Mouse (Mus musculus) intestine, postnatal 0 days (tissue): ENCODE measurements around the gene Ccdc58. TPM values are rescaled to one million over a fixed set of nuclear protein-coding genes. Genes with fewer than 3 reads are reported as not detected.
"Not testable (repeated sequence)": the region's sequence is repeated elsewhere in the genome, so short reads cannot be mapped to it uniquely, and the experiment has no call there.

Source experiments
- ATAC-seq: fragments of 200-750 bp; cut with Nextera tagmentation; 2 replicates; pipeline ENCODE4 v1.8.0; 2017; ENCODE audit warnings: mild to moderate bottlenecking, moderate TSS enrichment, moderate library complexity
- H3K27ac ChIP-seq: fragments of 300-500 bp; sonication (generic); 2 replicates; pipeline ENCODE4 v1.5.1; 2014; ENCODE audit warnings: mild to moderate bottlenecking, low read depth, low read length, moderate library complexity
- H3K27me3 ChIP-seq: fragments of 300-500 bp; sonication (generic); replicated peaks from 2 replicates; pipeline ENCODE4 v1.6.1; 2014; ENCODE audit warnings: low read length, mixed read lengths; ENCODE audit not compliant: control insufficient read depth, insufficient read depth
- H3K36me3 ChIP-seq: fragments of 300-500 bp; sonication (generic); 2 replicates; pipeline ENCODE4 v1.6.1; 2014; ENCODE audit warnings: mild to moderate bottlenecking, moderate library complexity; ENCODE audit not compliant: control insufficient read depth, insufficient read depth
- H3K4me1 ChIP-seq: fragments of 300-500 bp; sonication (generic); replicated peaks from 2 replicates; pipeline ENCODE4 v1.6.1; 2014; ENCODE audit warnings: antibody characterized with exemption, low read length, mixed read lengths; ENCODE audit not compliant: control insufficient read depth, insufficient read depth
- H3K4me2 ChIP-seq: fragments of 300-500 bp; sonication (generic); replicated peaks from 2 replicates; pipeline ENCODE4 v1.6.1; 2014; ENCODE audit warnings: low read depth, mild to moderate bottlenecking, moderate library complexity
- H3K4me3 ChIP-seq: fragments of 300-500 bp; sonication (generic); 2 replicates; pipeline ENCODE4 v1.5.1; 2014; ENCODE audit warnings: low read depth, low read length
- H3K9ac ChIP-seq: fragments of 300-500 bp; sonication (generic); 2 replicates; pipeline ENCODE4 v1.6.1; 2014; ENCODE audit warnings: mild to moderate bottlenecking, low read depth, low read length
- H3K9me3 ChIP-seq: fragments of 300-500 bp; sonication (generic); 2 replicates; pipeline ENCODE4 v1.6.1; 2016; ENCODE audit warnings: mixed run types; ENCODE audit not compliant: control insufficient read depth
- CTCF ChIP-seq: sonication (generic); IDR thresholded peaks from 2 replicates; pipeline ENCODE4 v1.5.1; 2016; ENCODE audit warnings: low read depth, mild to moderate bottlenecking, control low read depth, antibody characterized with exemption, moderate library complexity
- WGBS: fragments of 180-500 bp; shearing (Covaris S2); extraction: QIAGEN DNeasy Blood & Tissue Kit; methylation state at CpG from one replicate; pipeline ENCODE4 v1.1.7; 2014; 5-methylcytosine and 5-hydroxymethylcytosine counted together
- polyA plus RNA-seq: library from polyadenylated mRNA; unstranded; fragments of >200 nt; fragmentation: Nextera tagmentation; extraction: Ambion mirVana; gene quantifications from 2 replicates; pipeline ENCODE4 v1.2.1, GENCODE M21; 2015

Gene Ccdc58
- 64.6 and 65.2 TPM in 2 replicates for polyA plus RNA-seq

GRCm38 (mm10) chr16:36071450-36072379 lies at the start of gene Ccdc58, which contains the start of gene Fam162a:
TSS of gene Ccdc58 (plus strand) at chr16:36071685.
TSS of gene Fam162a (minus strand) at chr16:36071594.
- Histone ChIP-seq H3K36me3 (no peaks in the 10 kb centered on the region), H3K9ac (peak within 1 kb of the TSS; percentile 76), H3K27ac (peak within 1 kb of the TSS; percentile 96), H3K4me2 (peak within 1 kb of the TSS; percentile 74), H3K4me1 (0 out of 2 replicates have a peak, but pooled peaks cover 6% of the 10 kb centered on the region), H3K27me3 (no peaks in the 10 kb centered on the region), H3K4me3 (peak within 1 kb of the TSS; percentile 89), H3K9me3 (no peaks in the 10 kb centered on the region)
- WGBS, result under 1% methylated on average over 69 of the region's 81 CpGs
- peak; percentile 36 for TF ChIP-seq CTCF
- peak; percentile 85 for ATAC-seq

GRCm38 (mm10) chr16:36028120-36028519 lies 43.4 kb upstream of the Ccdc58 start:
- not testable (repeated sequence) for H3K9ac ChIP-seq, H3K4me2 ChIP-seq, H3K9me3 ChIP-seq, H3K4me3 ChIP-seq, H3K27ac ChIP-seq, H3K27me3 ChIP-seq, ATAC-seq, H3K4me1 ChIP-seq
- WGBS, result 69% methylated on average over 1 of the region's 2 CpGs
- H3K36me3 ChIP-seq, result peaks cover 39% of the 10 kb centered on the region

- H3K36me3 ChIP-seq, result peaks cover 23% of the 10 kb centered on the region
- WGBS, result 1% methylated on average over 39 of the region's 39 CpGs
- H3K27me3 ChIP-seq, result no peaks in the 10 kb centered on the region
- no peak for TF ChIP-seq CTCF
- H3K4me3 ChIP-seq, result peak within 1 kb of the TSS; percentile 61
- no peaks in the 10 kb centered on the region for H3K4me1 ChIP-seq
- peak within 1 kb of the TSS; percentile 78 for H3K9ac ChIP-seq
- peak; percentile 97 for ATAC-seq
- peak within 1 kb of the TSS; percentile 73 for H3K27ac ChIP-seq
- H3K9me3 ChIP-seq, result no peaks in the 10 kb centered on the region
- peak within 1 kb of the TSS; percentile 84 for H3K4me2 ChIP-seq
Measured at GRCm38 (mm10) chr16:36040640-36041624, 30.6 kb upstream of the Ccdc58 start, which contains the start of gene Wdr5b. TSS of gene Wdr5b (plus strand) at chr16:36041190.

- H3K9ac ChIP-seq, result peak overlapping the region; percentile 78
- peak overlapping the region; percentile 84 for H3K4me2 ChIP-seq
- 22% methylated on average over 11 of the region's 11 CpGs for WGBS
- peak overlapping the region; percentile 73 for H3K27ac ChIP-seq
- H3K4me3 ChIP-seq, result peak overlapping the region; percentile 61
- H3K36me3 ChIP-seq, result peaks cover 27% of the 10 kb centered on the region
- no peaks in the 10 kb centered on the region for H3K27me3 ChIP-seq
- no peaks in the 10 kb centered on the region for H3K9me3 ChIP-seq
- no peaks in the 10 kb centered on the region for H3K4me1 ChIP-seq
- ATAC-seq, result no peak
- TF ChIP-seq CTCF, result no peak
Measured at GRCm38 (mm10) chr16:36041625-36042020, 29.9 kb upstream of the Ccdc58 start.

GRCm38 (mm10) chr16:36043073-36043472 lies 28.4 kb upstream of the Ccdc58 start:
- Histone ChIP-seq H3K27me3 (no peaks in the 10 kb centered on the region), H3K4me3 (no peak overlapping the region), H3K36me3 (peaks cover 37% of the 10 kb centered on the region), H3K4me2 (no peak overlapping the region), H3K9ac (no peak overlapping the region), H3K4me1 (no peaks in the 10 kb centered on the region), H3K9me3 (no peaks in the 10 kb centered on the region), H3K27ac (no peak overlapping the region)
- no peak for ATAC-seq
- no peak for TF ChIP-seq CTCF
- WGBS, result 90% methylated on average over 10 of the region's 10 CpGs

- Histone ChIP-seq H3K4me3 (no peak overlapping the region), H3K27me3 (no peaks in the 10 kb centered on the region), H3K27ac (no peak overlapping the region), H3K4me1 (no peaks in the 10 kb centered on the region), H3K4me2 (no peak overlapping the region), H3K9me3 (no peaks in the 10 kb centered on the region), H3K9ac (no peak overlapping the region), H3K36me3 (peaks cover 46% of the 10 kb centered on the region)
- ATAC-seq, result no peak
- no peak for TF ChIP-seq CTCF
- WGBS, result 90% methylated on average over 4 of the region's 4 CpGs
Measured at GRCm38 (mm10) chr16:36043964-36044363, 27.5 kb upstream of the Ccdc58 start.
